Mouse (Mus musculus) WW6 (cell line): ENCODE data around the gene Tomm40l.

Experiments used
- DNase-seq: peaks from one replicate; pipeline ENCODE4 v3.0.0-alpha.2; 2013; ENCODE audit warnings: low read depth, low spot score

The Tomm40l gene

DNA sequence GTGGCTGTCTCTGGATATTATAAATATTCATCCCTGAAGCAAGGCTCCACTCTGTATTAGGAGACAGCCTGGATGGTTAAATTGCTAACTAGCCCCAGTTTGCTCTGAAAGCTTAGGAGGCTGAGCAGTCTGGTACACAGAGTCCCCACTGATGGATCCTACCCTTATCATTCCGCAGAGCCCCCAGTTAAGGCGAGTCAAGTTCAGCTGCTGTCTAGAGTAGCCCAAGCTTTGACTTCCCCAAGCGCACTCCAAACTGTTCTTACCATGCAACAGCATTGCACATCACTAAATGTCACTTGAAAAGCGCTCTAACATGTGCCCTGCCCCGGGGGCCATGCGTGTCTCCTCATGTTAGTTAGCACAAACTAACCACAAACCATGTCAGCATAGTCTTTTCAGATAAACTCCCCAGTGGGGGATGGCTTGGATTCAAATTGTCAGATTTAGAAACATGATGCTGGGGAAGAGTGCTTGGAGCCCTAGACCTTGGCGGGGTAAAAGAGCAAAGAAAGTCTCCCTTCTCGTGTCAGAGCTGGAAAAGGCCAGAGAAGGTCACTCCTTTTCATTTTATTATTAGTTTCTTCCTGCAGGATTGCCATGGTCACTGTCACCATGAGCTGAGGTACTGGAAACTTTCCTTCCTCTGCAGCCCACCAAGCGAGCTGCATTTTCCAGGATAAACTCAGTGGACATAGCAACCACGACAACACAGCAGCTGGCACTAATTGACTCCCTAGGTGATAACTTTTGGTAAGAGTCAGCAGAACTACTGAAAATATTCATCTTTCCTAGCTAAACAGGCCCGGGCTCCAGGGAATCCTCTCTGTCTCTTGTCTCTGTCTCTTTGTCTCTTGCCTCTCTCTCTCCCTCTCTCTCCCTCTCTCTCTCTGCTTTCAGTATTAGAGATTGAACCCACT is 28.1 kb downstream of the Tomm40l start:
- DNase-seq = no peak

DNA sequence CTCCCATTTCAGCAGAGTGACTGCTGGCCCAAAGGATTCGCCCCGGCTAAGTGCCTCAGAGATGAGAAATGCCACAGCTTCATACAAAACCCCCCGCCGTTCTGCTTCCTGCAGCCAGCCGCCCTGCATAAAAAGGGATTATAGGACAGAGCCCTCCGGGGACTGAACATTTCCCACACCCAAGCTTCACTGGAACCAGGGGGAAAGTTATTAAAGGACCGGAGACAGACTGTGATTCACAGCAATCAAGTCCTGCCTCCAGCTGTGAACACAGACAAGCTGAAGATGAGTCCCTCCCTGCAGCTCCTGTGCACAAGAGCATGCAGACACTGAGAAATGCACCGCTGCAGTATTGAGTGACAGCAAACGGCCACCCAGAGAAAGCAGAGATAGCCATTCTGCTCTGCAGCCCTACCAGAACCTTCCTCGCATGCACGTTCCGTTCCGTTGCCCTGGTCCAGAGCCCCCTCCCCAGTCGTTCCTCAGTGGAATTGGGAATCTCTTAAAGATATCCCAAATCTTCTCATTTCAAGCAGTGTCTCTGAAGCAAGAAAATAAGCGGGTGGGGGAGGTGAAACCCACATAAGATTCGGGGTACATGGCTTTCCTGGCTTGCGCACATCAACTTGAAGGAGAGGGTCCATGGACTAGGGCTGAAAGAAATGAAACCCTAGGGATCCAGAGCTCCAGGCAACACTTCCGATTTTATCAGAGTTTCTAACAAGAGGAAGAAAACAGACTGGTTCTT is 29.0 kb downstream of the Tomm40l start:
- no peak for DNase-seq

DNA sequence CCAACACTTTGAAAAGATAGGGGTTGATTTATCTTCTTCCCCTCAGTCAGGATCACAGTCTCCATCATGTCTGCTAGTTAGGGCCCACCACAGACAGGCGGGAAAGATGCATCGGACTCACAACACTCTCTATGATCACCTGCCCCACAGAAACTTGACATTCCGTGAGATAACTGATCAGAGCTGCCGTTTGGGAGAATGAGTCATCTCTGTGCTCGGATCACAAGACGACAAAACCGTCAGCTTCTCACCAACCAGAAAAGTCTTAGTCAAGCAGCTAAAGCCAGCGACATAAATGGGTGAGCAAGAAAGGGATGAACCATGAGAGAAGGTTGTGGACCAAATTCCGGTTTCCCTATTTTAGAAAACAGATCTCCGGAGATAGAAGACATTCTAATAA is 30.0 kb downstream of the Tomm40l start:
- no peak for DNase-seq

DNA sequence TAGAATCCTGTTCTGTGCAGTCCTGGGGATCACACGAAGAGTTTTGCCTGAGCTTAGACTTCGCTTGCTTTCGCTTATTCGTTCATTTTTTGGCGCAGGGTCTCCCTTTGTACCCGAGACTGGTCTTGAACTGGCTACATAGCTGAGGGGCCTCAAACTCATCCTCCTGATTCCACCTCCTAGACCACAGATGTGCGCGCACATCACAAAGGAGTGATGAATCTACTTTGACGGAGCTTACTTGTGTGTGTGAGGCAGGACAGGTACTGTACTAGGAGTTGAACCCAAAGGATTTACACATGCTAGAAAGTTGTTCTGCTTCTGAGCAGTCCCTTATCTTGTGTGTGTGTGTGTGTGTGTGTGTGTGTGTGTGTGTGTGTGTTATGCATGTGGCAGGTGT is 31.5 kb downstream of the Tomm40l start:
- DNase-seq = no peak

DNA sequence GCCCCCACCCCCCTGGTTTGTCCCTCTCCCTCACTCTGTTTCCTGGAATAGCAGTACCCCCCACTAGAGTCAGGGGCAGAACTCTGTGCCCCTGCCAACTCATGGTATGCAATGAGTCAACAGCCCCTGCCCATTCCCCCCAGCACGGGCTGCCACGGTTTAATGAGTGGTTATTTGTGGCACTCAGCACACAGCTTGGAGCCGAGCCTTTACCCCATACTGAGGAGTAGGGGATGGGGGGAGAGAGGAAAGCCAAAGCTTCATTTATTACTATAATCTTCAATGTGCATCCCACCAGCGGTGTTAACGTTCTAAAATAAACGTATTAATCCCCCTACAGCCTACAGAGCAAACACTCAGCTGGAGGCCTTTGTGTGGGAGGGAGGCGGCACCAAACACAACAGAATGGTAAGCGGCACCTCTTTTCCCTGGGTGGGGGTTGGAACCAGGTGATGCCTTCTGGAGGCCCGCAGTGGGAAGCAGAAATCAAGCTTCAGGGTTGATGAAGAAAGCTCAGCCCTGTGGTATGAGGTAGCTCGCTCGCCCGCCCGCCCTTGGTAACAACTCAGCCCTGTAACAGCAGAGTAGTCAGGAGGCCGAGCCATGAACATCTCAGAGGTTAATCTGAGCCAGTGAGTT is 32.7 kb downstream of the Tomm40l start:
- DNase-seq = no peak

DNA sequence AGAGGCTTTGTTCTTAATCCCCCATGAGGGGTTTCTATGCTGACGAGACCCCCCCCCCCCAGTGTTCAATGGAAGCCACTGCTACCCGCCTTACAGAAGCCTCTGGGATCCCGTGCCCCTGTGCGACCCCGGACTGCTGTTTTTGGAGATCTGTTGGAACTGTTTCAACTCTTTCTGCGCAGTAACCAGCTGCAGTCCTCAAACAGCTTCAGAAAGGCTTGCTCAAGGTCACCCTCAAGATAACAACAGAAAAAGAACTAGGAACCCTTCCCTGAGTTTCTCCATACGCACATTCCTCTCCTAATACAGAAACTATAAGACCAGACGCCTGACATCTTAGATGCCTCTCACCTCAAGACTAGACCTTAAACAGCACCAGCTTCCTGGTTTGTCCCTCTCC is 33.3 kb downstream of the Tomm40l start:
- no peak for DNase-seq

DNA sequence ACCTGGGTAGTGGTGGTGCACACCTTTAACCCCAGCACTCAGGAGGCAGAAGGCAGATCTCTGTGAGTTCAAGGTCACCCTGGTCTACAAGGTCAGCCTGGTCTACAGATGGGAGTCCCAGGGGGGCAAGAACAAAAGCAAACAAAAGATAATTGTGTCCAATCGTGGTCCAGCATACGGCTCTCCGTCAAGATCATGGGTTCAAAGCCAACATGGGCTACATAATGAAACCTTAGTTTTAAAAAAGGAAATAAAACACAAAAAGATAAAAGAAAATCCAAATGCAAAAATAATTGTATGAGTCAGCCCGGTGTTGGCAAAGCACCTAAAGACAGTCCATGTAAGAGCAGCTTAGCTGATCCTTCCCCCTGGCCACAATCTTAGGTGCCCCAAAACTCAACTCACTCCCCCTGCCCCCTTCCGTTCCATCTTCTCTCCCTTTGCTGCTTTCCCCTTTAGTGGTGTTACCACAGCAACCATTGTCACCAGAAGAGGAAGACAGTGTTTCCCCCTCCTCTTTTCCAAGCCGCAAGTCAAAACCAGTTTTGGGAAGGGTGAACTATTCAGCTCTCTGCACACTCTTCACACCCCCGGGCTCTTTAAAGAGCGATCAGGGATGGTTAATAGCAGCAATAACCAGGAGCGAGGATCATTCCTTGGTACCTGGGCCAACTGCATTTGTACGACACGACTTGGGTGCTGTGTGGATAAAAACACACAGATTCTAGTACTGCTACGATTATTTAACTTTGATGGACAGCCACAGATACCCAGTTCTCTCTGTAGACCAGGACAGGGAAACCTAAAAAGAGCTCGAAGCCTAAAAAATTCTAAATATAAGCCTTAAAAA is 34.2 kb downstream of the Tomm40l start:
- no peak for DNase-seq

DNA sequence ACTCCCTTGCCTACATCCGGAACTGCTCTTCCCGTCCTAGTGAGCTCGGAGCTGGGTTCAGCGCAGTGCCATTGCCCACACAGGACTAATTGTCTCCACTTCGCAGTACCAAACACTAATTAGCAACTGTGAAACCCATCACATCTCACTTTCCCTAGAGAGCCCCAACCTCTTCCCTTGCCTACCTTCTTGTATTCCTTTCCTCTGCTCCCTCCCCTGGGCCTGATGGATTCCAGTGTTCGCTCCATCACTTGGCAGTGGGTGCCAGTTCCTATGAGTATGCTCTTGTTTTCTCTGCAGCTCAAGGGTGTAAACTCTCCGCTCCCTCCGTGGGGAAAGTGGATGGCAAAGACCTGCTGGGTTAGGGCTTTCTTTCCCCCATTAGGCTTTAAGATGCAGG is 36.7 kb downstream of the Tomm40l start:
- DNase-seq = no peak

DNA sequence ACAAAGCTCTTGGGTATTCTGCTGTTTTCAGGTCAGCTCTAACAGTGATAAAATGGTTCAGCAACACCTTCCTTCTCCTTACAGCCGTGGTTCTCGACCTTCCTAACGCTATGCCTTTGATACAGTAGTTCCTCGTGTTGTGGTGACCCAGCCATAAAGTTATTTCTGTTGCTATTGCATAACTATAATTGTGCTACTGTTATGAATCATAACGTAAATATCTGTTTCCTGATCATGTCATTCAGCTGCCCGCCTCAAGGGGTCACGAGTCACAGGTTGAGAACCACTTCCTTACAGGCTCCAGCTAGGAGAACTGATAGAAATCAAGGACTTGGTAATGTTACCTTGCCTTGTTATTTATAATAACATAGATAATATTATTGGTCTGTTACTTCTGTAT is 38.0 kb downstream of the Tomm40l start:
- DNase-seq = no peak

DNA sequence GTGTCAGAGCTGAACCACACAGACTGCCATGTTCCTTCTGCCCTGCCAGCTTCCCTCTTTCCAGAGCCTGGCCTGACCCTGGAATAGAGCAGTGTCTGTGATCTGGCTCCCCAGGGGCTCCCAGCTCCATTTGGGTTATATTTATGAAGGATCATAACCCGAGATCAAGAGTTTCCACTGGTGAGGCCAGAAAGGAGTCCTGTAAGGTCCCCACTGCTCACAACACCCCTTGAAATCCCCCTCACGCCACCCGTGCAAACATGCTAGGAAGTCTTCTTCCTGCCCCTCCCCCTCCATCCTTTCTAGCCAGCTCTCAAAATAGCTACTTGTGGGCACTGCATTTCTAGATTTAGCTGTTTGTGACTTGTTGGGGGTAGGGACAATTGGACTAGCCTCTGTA is 38.7 kb downstream of the Tomm40l start:
- DNase-seq = no peak

DNA sequence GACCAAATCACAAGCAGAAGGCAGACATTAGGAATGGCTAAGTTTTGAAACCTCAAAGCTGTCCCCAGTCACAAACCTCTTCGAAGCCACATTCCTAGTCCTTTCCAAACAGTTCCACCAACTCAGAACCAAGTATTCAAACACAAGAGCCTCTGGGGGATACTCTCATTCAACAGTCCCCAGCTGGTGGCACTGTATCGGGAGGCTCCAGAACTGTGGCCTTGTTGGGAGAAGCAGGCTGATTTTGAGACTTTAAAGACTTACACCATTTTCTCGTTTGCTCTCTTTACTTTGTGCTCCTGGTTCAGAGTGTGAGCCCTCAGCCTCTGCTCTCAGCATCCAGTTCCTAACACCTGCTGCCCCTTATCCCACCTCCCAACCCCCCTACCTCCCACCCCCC is 39.3 kb downstream of the Tomm40l start:
- DNase-seq = no peak

DNA sequence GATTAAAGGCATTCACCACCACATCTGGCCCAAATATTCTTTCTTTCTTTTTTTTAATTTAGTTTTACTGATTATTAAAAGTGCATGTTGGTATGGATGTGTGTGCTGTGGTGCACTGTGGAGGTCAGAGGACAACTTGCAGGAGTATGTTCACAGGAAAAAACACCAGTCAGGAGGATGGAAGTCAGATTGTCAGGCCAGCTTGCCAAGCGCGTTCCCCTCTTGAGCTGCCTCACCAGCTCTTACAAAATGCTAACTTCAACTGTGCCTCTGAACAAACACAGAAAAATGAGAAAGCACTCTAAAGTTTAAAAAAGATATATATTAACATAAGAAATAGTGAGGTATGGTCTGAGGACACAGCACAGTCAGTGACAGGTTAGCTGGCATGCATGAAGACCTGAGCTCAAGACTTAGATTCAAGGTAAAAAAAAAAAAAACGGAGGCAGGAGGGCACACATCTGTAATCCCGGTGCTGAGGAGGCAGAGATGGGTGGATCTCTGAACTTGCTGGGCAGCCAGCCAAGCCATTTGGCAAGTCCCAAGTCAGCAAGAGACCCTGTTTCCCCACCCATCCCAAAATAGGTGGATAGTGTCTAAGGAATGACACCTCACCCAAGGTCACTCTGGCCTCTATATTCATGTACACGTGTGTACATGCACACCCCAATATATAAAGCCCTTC is 42.7 kb downstream of the Tomm40l start:
- no peak for DNase-seq

DNA sequence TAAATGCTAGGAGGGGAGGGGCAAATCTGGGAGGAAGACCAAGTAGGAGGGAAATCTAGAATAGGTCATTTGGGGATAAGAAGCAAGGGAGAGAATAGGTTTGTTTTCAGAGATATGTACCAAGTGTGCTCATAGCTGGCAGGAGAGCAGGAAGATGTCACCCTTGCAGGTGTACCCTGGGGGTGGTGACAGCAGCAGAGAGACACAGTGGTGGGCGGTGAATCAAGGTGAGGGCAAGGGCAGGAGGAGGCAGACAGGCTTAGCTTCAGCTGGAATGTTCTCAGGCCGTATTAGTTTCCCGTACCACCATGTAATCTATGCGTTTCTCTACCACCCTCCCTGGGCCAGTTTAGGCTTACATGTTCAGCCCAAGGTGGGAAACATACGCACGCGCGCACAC is 49.5 kb downstream of the Tomm40l start:
- no peak for DNase-seq

DNA sequence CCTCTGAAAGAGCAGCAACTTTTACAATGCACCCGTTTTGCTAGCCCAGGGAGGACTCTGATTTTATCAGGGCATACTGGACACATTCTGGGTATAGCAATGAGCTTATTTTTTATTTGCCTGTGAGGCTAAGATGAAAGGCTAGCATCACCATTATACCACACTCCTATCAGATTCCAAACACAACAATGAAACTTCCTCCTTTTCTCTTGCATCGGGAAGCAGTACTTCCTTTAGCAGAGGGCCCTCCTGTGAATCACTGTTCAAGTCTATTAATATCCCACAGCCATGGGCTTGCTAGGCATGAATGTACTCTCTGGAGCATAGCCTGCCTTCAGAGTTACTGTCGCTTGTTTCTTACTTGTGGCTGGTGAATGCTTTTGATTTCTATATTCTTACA is 51.2 kb downstream of the Tomm40l start:
- DNase-seq = no peak

DNA sequence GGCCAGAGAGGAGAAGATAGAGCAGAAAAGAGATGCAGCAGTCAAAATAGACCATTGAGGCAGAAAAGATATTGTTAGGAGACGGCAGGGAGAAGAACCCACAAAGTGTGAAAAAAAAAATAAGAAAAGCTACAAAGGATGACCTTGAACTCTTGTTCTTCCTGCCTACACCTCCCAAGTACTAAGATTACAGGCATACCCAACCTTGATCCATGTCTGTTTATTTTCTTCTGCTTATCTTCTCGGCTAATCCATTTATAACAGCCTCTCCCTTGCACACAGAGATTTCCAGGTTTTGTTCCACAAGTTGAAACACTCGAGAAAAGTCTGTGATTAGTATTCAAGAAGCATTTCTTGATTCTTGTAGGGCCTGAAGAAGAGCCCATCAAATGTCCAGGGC is 52.4 kb downstream of the Tomm40l start:
- DNase-seq = no peak

DNA sequence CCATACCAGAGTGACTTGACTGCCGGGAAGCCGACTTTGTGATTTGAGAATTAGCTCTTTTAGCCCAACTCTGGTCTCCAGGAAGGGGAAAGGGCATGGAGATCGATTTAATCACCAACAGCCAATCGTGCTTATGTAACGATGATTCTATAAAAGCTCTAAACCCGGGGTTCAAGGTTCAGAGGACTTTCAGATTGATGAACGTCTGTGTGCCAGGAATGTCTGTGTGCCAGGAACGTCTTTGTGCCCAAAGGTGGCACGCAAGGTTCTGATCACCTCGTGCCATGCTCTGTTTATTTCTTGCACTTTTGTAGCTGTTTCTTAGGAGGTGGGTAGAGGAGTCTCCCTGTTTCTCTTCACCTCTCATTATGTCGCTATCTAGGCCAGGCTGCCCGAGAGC is 53.4 kb downstream of the Tomm40l start:
- no peak for DNase-seq
